Mouse (Mus musculus) fibroblast of lung, adult 2 months (primary cell): ENCODE results near the gene Usp25.
A peak's percentile ranks its signal among the peaks of the same experiment; 100 is the strongest.

ENCODE experiments used
- DNase-seq: peaks from one replicate; pipeline ENCODE4 v3.0.0-alpha.2; 2011; ENCODE audit warnings: low read depth

The Usp25 gene

DNA sequence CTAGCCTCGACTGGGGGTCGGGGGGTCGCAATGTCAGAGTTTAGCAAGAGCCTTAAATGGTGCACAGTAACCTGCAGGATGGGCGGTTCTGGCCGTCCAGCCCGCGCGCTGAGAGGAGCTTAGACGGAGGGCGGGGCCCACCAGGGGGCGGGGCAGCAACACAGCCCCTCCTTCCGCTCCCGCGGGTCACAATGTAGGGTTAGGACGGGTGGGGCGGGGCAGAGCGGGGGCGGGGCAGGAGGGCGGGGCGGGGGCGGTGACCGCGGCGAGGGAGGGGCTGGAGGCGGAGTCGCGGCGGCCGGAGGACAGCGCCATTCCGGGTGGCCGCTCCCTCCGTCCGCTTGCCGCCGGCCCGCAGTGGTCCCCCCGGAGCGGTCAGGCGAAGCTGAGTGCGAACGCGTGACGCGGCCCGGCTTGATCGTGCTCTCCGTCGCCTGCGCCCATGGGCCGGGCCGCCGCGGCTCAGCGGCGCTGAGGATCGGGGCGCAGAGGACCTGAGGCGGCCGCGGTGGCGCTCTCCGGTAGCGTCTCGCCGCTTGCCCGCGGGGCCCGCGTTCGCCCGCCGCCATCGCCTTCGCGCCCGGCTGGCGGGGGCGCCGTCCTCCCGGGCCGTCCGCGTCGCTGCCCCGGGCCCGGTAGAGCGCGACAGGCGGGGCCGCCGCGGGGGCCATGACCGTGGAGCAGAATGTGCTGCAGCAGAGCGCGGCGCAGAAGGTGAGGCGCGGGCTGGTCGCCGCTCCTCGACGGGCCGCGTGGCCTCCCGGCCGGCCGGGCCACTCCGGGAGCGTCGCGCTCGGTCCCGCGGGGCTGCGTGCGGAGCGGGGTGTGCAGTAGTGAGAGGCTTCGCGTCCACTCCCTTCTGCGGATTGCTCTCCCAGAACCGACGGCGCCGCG is at the start of gene Usp25:
Gene Usp25, plus strand, starts transcription at position 280 of the 894 bp plus-strand sequence.
- DNase-seq: peak; percentile 44

DNA sequence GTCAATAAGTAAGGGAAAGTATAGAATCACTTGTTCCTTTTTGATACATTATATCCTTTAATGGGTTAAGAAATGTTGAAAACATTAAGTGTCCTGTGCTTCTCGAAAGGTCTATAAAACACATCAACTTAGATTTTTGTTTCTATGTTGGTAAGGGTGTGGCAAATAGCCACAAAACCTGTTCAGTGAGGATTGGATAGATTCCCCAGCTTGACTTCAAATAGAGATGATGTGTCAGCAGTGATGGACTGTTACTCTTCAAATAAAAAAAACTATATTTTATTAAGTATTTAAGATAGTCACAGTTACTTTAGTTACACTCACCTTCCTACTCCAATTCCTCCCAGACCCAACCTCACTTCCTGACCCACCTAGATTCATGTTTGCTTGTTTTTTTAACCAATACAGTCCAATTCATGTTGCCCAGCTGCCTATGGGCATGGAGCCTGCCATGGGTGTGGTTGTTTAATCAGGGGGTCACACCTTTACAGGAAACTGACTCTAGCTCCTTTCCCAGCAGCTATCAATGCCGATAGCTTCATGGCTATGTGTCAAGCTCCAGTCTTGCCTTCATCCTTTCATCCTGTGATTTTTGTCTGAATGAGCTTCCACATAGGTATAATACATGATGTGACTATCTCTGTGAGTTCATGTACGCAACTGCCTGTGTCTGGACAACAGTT is 45.8 kb upstream of the Usp25 start:
- no peak for DNase-seq

DNA sequence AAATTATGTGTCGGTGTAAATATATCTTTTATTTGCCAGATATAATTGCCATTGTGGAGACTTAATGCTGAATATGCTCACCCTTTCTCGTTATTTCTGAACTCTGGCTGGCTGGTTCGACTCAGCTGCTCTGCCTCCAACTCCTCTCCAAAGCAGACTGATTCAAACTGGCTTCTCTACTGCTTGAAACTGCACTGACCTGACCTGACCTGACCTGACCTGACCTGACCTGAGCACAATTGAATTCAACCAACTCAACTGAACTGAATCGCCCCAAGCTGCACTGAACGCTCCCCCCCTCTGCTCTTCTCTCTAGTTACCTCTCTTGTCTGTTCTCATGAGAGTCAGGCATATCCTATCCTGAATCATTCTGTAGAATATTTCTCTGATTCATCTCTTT is 42.3 kb upstream of the Usp25 start:
- DNase-seq: no peak

DNA sequence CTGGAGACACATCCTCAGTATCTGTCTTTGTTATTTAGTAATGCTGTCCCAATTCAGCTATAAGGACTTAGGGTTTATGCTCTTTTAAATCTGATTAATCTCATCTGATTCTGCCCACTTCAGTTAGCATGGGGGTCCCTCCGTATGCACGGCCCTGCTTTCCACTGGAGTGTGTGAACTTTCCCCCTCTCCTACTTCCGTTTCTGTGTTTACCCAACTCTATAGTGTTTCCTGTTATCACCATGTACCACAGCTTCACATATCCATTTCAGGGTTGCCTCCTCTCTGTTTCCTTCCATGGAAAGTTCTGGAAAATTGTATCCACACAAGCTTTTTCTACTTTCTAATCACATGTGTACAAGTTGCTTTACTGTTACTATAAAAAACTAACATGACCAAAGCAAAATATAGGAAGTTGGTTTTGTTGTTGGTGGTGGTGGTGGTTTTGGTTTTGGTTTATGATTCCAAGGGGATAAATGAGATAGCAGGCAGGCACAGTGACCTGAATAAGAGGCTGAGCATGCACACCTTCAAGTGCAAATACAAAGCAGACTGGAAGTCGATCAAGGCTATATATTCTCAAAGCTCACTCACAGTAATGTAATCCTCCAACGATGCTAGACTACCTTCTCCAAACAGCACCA is 36.6 kb upstream of the Usp25 start:
- DNase-seq: no peak

DNA sequence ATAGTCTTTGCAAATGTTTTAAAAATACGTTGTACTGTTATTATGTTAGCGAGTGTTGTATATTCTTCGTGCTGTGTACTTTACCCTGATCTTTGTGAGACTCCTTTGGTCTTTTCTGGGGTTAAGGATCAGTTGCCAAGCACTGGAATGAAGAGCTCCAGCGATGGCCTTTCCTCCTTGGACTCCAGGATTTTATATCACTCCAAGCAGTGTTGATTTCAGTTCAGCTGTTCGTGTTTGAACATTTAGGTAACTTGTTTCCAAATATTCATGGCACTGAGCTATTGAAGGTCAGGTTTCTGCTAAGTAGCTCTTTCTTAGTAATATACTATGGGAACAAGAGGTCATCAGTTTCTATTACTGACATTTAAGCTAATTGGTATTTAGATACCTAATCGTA is 29.8 kb upstream of the Usp25 start:
- no peak for DNase-seq

DNA sequence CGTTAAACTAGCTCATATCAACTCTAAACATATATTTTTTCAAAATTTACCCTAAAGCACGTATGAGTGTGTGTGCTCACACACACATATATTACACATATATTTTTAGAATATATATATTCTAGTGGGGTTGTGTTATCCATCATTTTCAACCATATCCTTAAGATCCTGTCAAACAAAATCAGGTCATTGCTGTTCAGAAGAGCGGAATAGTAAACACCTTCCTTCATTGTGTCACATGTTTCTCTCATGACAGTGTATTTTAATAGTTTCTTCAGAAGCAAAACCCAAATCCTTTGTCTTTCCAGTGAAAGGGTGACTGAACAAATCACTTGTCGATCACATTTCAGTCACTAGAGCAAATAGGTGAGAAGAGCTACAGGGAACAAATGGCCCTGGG is 25.8 kb upstream of the Usp25 start:
- no peak for DNase-seq

DNA sequence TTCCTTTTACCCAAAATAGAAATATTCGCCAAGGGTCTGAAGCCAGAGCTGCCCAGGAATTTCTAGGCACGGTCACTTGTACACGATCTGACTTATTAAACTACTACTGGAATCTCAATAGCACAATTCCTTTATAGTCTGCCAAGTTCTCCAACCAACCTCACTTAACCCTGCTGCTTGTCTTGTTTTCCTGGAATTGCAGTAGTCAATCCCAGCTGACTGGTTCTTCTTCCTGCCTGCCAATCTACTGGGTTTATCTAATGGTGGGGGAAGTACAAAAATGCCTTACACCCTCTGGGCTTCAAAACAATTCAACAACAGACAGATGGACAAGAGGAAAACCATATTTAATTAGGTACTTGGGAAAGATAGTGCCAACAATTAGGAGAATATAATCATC is 9.6 kb upstream of the Usp25 start:
- no peak for DNase-seq

DNA sequence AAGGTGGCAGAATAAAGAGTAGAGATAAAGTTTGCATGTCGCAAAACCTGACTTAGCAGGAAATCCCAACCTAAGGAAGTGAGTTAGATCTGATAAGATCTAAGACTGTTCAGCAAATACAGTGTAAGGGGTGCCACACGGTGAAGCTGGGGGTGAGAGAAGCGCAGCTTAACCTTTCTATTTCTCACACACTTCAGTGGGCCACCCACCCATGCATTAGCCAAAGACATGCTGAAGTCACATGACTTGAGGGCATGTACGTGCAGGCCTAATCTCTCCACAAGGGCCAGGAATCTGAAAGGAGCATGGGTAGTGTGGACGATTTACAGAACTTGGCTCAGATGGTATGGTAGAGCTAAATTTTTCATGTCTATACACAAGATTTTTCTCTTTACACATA is 4.3 kb upstream of the Usp25 start:
- no peak for DNase-seq

DNA sequence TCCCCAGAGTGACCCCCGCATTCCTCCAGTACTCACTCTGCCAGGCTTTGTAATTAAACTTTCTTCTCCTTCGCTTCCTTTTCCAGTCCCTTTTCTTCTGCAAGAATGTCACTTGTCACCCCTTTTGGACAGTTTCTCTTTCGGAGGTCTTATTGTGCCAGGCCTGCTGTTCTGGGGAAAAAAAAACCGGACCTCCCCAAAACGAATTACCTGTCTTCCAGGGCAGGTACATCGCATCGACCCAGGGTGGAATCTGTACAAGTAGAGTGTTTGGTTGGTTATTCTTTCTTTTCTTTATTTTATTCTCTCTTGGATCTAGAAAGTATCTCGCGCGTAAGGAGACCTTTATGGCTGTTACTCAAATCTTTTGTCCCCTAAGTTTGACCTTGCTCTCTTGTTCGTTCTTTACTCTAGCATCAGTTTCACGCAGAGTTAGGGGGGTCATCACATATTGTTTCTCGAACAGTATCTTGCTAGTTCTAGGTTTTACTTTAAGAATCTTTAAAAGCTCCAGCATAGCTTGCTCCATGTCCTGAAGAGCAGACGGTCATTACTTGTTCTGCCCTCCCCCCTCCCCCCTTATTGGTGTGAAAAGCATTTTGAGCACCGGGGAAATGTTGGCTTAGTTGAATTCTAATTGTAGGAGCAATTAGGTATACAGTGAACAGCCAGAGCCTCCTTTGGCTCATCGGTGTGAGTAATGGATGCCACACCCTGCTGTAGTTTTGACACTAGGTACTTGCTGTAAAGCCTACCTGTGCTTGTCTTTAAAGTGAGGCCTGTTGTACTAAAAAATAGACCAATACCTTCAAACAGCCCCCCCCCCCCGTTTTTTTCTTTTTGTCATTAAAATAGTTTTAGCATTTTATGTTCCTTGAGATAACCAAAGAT is 1.1 kb downstream of the Usp25 start:
- DNase-seq: no peak

DNA sequence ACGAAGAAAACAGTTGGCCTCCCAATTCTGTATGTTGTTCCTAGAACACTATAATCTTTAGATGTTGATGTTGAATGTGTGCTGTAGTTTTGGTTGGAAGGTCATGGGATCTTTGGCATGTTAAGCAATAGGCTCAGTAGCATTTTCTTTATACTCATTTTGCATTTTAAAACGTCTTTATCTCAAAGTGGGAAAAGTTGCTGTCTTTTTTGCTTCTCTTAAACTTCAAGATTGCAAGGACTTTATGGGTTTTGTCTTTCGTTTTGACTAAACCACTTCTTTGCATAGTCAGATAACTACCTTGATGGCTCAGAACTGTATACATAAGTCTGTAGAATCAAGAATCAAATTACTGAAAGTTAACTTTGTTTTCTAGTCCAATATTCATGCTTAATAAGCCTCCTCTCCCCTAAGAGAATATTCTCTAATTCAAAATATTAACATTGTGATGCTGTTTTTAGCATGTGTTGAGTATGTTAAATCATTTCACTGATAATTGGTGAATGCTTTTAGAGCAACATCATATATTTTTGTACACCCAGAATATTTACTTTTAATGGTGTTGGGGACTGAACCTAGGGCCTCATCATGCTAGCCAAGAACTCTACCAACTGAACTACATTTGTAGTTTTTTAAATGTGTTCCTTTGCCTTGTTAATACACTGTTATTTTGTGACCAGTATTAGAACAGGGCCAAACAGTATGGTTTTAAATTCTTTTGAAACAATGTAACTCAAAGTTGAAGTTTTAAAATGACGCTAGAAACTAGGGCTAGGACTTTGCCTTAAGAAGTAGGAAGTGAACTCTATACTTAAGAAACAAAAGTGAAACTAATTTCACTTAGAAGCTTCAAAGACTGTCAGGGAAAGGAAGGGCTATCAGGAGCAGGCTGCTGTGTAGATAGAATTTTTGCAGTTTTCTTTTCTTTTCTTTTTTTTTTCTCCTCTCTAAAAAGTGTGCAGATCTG is 2.2 kb downstream of the Usp25 start:
- DNase-seq: no peak

DNA sequence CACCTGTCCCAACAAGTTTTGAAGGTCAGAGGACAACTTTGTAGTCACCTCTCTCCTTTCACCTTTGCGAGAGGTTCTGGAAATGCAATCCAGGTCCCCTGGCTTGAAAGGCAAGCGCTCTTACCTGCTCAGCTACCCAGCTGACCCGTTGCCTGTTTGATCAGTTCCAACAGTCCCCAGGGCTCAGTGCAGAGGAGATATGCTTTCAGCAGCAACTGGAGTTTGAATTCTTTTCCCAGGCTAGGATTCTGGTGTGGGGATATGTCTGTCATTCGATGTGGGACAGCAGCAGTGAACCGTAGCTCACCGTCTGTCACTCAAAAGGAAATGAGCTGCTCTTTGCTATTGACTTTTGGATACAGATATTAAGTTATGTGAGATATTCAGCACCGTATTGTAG is 4.4 kb downstream of the Usp25 start:
- DNase-seq: no peak

DNA sequence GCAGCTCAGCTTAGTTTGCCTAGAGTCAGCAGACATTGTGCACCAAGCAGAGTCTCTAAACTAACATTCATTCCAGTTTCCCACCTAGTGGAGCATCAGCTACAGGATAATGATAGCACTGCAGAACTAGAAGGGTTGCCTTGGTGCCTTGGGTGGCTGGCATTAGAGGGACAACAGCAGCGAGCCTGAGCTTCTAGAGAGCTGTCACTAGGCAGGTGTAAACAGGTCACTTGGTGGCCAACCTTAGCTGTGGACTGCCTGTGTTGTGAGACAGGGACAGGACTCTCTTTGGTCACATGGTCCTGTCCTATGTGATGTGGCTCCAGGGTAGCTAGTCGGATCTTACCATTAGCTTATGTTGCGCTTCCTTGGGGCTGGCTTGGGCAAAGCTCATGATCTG is 6.7 kb downstream of the Usp25 start:
- DNase-seq: no peak

DNA sequence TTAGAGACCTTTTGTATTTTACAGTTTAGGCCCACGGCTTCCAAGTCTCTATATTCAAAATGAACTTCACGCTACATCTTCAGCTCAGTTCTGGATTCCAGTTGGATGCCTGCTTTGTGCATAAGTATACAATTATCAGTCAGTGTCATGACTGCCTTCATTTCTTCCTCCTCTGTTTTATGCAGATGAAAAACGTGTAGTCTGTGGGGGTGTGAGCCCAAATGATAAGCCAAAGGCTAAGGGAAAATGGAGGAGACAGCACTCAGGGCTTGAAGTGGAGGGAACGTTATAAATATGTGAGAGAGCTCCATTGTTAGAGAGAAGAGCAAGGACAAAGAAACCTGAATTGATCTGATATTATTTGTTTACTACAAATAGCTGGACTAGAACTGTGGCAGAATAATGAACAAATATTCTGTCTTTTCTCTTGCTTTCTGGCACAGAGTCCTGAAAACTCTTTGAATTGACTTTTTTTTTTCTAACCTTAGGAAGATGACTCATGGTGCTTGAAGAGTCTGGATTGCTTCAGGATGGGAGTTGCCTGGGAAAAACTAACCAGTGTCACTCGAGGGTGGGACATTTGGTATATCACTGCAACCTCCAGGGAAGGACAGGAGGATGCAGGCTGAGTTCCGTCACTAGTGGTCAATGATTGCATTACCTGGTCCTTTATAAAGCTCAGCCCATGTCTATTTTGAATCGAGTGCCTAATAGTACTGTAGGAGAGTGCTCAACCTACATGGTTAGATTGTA is 10.3 kb downstream of the Usp25 start:
- peak; percentile 32 for DNase-seq

DNA sequence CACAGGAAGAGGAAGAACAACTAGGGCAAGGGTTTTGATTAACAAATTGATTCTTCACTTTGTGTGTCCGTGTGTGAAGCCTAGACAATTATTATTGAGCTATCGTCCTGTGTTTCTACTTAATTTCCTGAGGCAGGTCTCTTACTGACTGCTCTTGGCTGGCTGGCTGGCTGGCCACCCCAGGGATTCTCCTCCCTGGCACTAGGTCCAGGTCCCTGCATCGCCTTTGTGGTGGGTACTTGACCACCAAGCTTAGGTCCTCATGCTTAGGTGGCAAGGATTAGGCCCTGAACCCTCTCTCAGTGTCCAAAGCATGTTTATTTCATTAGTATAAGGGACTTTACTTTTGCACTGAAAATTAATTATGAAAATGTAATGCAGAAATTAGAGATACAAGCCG is 12.6 kb downstream of the Usp25 start:
- no peak for DNase-seq

DNA sequence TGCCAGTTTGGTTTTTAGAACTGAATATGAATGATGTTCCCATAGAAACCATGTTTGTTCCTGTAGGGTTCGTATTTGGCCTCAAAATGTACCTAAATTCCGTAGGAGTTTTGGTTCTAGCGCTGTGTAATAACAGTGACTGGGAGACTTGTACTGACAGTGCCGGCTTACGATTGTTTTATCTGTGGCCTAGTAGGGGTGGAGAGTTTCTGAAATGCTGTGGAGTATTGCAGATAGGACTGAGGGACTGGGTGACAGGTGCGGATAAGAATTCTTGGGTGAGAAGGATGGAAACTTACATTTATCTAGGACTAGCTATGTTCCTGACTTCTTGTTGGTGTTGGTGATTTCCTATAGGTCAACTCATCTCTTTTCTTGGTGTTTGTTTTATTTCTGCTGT is 13.4 kb downstream of the Usp25 start:
- no peak for DNase-seq

DNA sequence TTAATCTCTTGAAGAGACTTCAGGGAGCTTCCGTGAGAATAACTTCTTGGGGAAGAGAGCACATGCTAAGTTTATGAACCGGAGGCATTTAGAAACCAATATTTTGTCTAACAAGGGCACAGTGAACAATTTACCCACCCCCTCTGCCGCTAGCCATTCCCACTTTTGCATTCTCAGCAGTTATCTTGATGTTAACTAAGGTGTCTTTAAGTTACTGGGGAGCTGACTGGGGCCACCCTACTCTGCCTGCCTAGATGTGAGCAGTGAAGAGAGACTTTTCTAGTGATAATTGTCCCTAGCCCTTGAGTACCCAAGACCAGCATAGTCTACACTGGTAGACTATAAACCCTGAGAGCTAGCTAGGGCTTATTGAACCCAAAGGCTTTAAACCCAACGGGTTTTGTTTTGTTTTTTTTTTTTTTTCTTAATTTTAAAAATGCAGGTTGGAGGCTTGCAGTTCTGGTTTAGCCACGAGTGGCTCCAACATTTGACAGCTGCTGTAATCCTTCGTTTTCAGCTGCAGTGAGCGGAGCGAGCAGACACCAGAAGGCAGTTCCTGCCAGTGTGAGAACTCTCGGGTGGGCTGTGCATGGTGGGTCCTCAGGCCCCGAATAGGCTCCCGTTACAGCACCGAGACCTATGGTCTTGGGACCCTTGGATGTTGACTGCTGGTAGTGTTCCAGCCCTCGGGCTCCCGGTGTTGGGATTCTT is 14.6 kb downstream of the Usp25 start:
- no peak for DNase-seq

DNA sequence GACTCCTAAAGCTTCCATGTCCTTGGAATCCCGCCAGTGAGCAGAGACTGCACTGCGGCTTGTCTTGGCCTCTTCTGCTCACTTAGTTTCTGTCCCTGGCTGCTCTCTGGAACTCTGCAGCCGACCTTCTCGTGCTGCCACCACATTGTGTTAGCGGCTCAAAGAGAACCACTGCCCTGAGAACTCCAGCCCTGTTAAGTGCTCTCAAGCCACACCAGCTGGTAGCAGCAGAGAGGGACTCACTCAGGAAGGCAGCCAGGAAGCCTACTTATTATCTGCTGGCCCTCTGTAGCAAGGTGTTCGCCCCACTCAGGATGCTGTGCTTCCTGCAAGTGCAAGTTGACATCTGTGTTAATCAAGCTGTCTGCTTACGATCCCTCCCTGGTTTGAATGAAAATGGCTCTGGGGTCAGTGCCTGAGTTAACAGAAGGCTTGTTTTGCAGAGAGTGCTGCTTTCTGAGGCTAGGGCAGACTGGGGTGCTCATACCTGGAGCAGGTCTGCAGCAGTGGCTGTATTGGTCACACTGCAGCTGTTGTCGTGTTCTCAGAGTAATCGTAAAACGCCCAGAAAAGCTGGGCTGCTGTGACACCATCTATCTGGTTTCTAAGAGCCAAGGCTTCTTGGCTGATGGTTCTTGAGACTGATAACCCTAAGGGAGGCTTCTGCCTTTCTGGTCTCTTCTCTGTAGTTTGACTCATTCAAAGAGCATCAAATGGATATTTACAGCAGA is 15.3 kb downstream of the Usp25 start:
- DNase-seq: no peak

DNA sequence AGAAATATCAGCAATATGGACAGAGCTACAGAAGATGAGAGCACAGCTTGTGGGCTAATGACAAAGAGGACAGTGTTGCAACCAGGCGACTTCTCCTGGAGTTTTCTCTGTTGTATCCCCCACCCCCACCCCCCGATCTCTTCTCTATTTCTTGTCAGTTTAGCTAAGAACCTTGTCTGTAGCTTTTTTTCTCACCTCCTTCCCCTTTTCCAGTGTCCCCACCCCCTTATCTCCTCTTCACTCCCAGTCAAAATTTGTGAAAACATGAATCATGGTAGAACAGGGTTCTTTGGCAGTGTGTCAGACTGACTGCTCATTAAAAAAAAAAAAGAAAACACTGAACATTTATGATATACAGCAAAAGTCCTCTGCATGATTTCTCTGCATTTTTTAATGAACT is 16.9 kb downstream of the Usp25 start:
- DNase-seq: no peak

DNA sequence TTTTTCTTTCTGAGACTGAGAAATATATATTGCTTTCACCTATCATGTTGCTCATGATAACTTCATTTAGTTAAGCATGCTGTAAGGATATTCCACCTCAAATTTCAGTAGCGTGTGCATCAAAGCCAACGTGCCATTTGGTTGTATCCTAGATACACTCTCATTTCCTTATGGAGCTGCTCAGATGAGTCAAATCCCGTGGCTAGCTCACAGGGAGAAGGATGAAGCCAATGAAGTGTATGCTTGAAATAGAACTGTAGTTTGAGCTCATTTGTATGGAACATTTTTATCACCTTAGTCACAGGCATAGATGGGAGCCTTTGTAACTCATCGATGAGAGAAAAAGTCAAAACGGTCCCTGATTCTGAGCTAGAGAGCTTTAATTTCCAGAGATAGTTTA is 20.8 kb downstream of the Usp25 start:
- DNase-seq: no peak
